8 mouse cellular contexts compared by ENCODE assay signal in the genomic region with DNA sequence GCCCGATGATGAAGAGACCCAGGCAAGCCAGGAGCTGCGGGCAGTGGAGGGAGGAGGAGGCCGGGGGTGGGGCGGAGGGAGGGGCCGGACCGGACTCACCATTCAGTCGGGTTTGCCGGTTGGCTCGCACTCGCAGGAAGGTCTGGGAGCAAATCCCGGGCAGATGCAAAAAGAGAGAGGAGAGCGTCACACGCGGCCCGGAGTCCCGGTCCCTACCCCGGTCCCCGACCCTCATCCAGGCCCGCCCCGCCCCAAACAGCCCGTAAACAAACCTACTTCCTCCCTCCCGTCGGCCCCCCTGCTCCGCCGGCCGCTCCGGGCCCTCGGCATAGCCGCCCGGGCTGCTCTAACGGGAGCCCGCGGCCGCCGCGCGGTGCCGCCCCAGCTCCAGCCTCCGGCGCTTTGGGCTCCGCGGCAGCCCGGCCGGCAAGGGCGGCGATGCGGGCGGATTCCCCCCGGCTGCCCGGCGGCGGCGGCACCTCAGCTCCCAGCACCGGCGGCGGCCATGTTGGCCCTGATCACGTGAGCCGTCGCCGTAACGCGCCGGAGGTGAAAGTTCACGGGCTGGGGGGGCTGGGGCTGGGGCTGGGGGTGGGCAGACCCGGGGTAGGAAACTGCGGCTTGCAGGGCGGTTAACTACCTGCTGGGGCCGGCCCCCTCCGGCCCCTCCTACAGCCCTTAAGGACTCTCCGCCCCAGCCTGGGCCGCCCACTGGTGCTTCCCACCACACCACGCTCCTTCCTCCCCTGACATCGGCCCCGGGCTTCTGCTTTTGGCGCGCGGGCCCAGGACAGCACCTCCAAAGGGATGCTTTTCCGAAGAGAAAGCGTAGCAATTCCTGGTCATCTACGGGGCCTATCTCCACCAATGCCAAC. TPM values are rescaled to one million over a fixed set of nuclear protein-coding genes. Genes with fewer than 3 reads are reported as not detected.
A peak's percentile ranks its signal among the peaks of the same experiment; 100 is the strongest.
DNase-seq lines count a peak whose midpoint lies in the region; ATAC-seq and TF ChIP-seq lines count a peak whose summit lies in the region.

No protein-coding gene starts in this region.

- H3K36me3 ChIP-seq in MEL (ENCODE audit: control insufficient read depth in 1 of 2, insufficient read depth in 2 of 2, low read length in 2 of 2): peaks cover 2 to 6% of the 10 kb centered on the region in 2 experiments; a peak in 2 of 4 replicates
- H3K36me3 ChIP-seq in forebrain, embryonic 13.5 days (ENCODE audit: poor library complexity, severe bottlenecking): peaks cover 35% of the 10 kb centered on the region
- peaks cover 9% of the 10 kb centered on the region for H3K36me3 ChIP-seq in lung, postnatal 0 days (ENCODE audit: insufficient read depth, low read length)

- H3K9me3 ChIP-seq in MEL (replicated peaks; ENCODE audit: insufficient read depth, low read length): no peaks in the 10 kb centered on the region
- no peaks in the 10 kb centered on the region for H3K9me3 ChIP-seq in forebrain, embryonic 13.5 days (replicated peaks)
- no peaks in the 10 kb centered on the region for H3K9me3 ChIP-seq in lung, postnatal 0 days (ENCODE audit: low read length)

- 1% methylated on average over 51 of the region's 80 CpGs for WGBS in forebrain, embryonic 13.5 days
- WGBS in lung, postnatal 0 days: under 1% methylated on average over 55 of the region's 80 CpGs

- peak overlapping the region; percentile 76 for H3K27ac ChIP-seq in MEL (ENCODE audit: control insufficient read depth, low read depth, low read length)
- peak overlapping the region; percentile 94 for H3K27ac ChIP-seq in forebrain, embryonic 13.5 days
- H3K27ac ChIP-seq in lung, postnatal 0 days (ENCODE audit: low read length): peak overlapping the region; percentile 98

- peak; percentile 93 for DNase-seq in MEL (ENCODE audit: low read depth, low spot score)
- peak; percentile 65 for DNase-seq in cerebellum, adult 11 months
- peak; percentile 80 to 82 for DNase-seq in heart, postnatal 14 days
- peak; percentile 42 to 78 for DNase-seq in layer of hippocampus, adult 18-20 months (ENCODE audit: low spot score in 2 of 2)
- peak; percentile 90 for DNase-seq in lung, postnatal 0 days (ENCODE audit: low spot score)
- DNase-seq in ovary, adult 18-20 months (ENCODE audit: low spot score): peak; percentile 76
- DNase-seq in thymus, postnatal 0 days (ENCODE audit: low spot score): peak; percentile 77

- H3K4me3 ChIP-seq in MEL (ENCODE audit: control insufficient read depth in 1 of 2, insufficient read depth in 1 of 2, low read depth in 2 of 2, low read length in 2 of 2): peak overlapping the region; percentile 89 to 93
- H3K4me3 ChIP-seq in forebrain, embryonic 13.5 days: peak overlapping the region; percentile 61
- H3K4me3 ChIP-seq in lung, postnatal 0 days (ENCODE audit: low read depth, low read length): peak overlapping the region; percentile 81

- peaks cover 18% of the 10 kb centered on the region for H3K79me2 ChIP-seq in MEL (ENCODE audit: control insufficient read depth, insufficient read depth, low read length, poor library complexity)

- TF ChIP-seq POLR2A in MEL (IDR thresholded peaks at IDR 0.05; ENCODE audit: control insufficient read depth in 1 of 2, insufficient read depth in 1 of 2, low read depth in 1 of 2, low read length in 2 of 2, poor library complexity in 1 of 2): peak; percentile 70 to 74

- peaks cover 3 to 14% of the 10 kb centered on the region in 2 experiments for H3K4me1 ChIP-seq in MEL (ENCODE audit: control insufficient read depth in 1 of 2, insufficient read depth in 2 of 2, low read length in 2 of 2)
- H3K4me1 ChIP-seq in forebrain, embryonic 13.5 days: peaks cover 51% of the 10 kb centered on the region
- H3K4me1 ChIP-seq in lung, postnatal 0 days (ENCODE audit: insufficient read depth, low read depth, low read length): no peaks in the 10 kb centered on the region

- ATAC-seq in forebrain, embryonic 13.5 days: peak; percentile 89
- peak; percentile 92 for ATAC-seq in lung, postnatal 0 days

- H3K9ac ChIP-seq in MEL (ENCODE audit: control insufficient read depth, low read depth, low read length, poor library complexity, severe bottlenecking): peak overlapping the region; percentile 90
- H3K9ac ChIP-seq in forebrain, embryonic 13.5 days: peak overlapping the region; percentile 78
- peak overlapping the region; percentile 73 for H3K9ac ChIP-seq in lung, postnatal 0 days (replicated peaks; ENCODE audit: low read depth)

- intact Hi-C loops in heart, postnatal 14 days (cut with DNase I): no loop called here

- TF ChIP-seq EP300 in MEL (IDR thresholded peaks at IDR 0.05; ENCODE audit: low read depth in 1 of 2, low read length in 2 of 2): no peak
- TF ChIP-seq EP300 in lung, postnatal 0 days (IDR thresholded peaks at IDR 0.05): no peak

- no peaks in the 10 kb centered on the region for H3K27me3 ChIP-seq in MEL (ENCODE audit: control insufficient read depth in 1 of 2, insufficient read depth in 2 of 2, low read length in 2 of 2)
- H3K27me3 ChIP-seq in forebrain, embryonic 13.5 days: no peaks in the 10 kb centered on the region
- H3K27me3 ChIP-seq in lung, postnatal 0 days (replicated peaks; ENCODE audit: insufficient read depth, low read length): no peaks in the 10 kb centered on the region

- TF ChIP-seq CTCF in MEL (IDR thresholded peaks at IDR 0.05 in 2 of 3, conservative IDR thresholded peaks at IDR 0.05 in 1 of 3; ENCODE audit: control insufficient read depth in 1 of 3, insufficient read depth in 1 of 3, low read depth in 2 of 3, low read length in 3 of 3, poor library complexity in 1 of 3, severe bottlenecking in 1 of 3): no peak
- TF ChIP-seq CTCF in lung, postnatal 0 days (IDR thresholded peaks at IDR 0.05): no peak

- peak overlapping the region; percentile 70 for H3K4me2 ChIP-seq in forebrain, embryonic 13.5 days
- H3K4me2 ChIP-seq in lung, postnatal 0 days (replicated peaks; ENCODE audit: low read depth, low read length): peak overlapping the region; percentile 74

- TF ChIP-seq RAD21 in MEL (IDR thresholded peaks at IDR 0.05; ENCODE audit: low read depth, low read length): no peak

TF ChIP-seq in MEL, 35 proteins besides CTCF, POLR2A, EP300 and RAD21 (continues in another document):
- TF ChIP-seq MYB (IDR thresholded peaks at IDR 0.05; ENCODE audit: low read depth, low read length) (no peak), KAT2A (conservative IDR thresholded peaks at IDR 0.05; ENCODE audit: low read depth, low read length) (no peak), ZKSCAN1 (IDR thresholded peaks at IDR 0.05; ENCODE audit: low read depth, low read length) (no peak), E2F4 (IDR thresholded peaks at IDR 0.05; ENCODE audit: borderline replicate concordance, low read depth, low read length) (no peak), SIN3A (IDR thresholded peaks at IDR 0.05; ENCODE audit: low read length) (peak; percentile 3), POLR2AphosphoS2 (IDR thresholded peaks at IDR 0.05; ENCODE audit: low read length) (no peak), TCF12 (IDR thresholded peaks at IDR 0.05; ENCODE audit: low read depth, low read length) (0 out of 2 replicates have a peak, but pooled peaks have one; percentile 24), ELF1 (IDR thresholded peaks at IDR 0.05; ENCODE audit: low read depth, low read length) (peak; percentile 37; the same call in 1 of the 2 replicates), BHLHE40 (IDR thresholded peaks at IDR 0.05; ENCODE audit: borderline replicate concordance, low read depth, low read length) (peak; percentile 74; the same call in 1 of the 2 replicates), MAFK (IDR thresholded peaks at IDR 0.05; ENCODE audit: borderline replicate concordance, low read depth, low read length) (no peak), TBP (IDR thresholded peaks at IDR 0.05; ENCODE audit: low read depth, low read length) (peak; percentile 41; the same call in 1 of the 2 replicates), RCOR1 (IDR thresholded peaks at IDR 0.05; ENCODE audit: low read depth, low read length) (no peak), HCFC1 (IDR thresholded peaks at IDR 0.05; ENCODE audit: low read depth, low read length) (peak; percentile 79), ETS1 (IDR thresholded peaks at IDR 0.05; ENCODE audit: low read depth, low read length) (no peak), MXI1 (IDR thresholded peaks at IDR 0.05; ENCODE audit: low read depth, low read length) (peak; percentile 73), TAL1 (IDR thresholded peaks at IDR 0.05; ENCODE audit: low read length) (no peak), USF1 (IDR thresholded peaks at IDR 0.05; ENCODE audit: low read depth, low read length) (peak; percentile 92), SMC3 (IDR thresholded peaks at IDR 0.05; ENCODE audit: low read depth, low read length) (no peak), NELFE (IDR thresholded peaks at IDR 0.05; ENCODE audit: low read depth, low read length) (peak; percentile 65), USF2 (IDR thresholded peaks at IDR 0.05; ENCODE audit: borderline replicate concordance in 1 of 2, insufficient read depth in 1 of 2, low read depth in 1 of 2, low read length in 2 of 2) (peak in 1 of 2 experiments; percentile 66; a peak in 2 of 4 replicates), MYC (IDR thresholded peaks at IDR 0.05; ENCODE audit: low read depth, low read length) (no peak), GABPA (IDR thresholded peaks at IDR 0.05; ENCODE audit: low read depth, low read length) (no peak), ZC3H11A (IDR thresholded peaks at IDR 0.05; ENCODE audit: low read depth, low read length) (no peak)

RNA-seq across cellular contexts. Expression of gene Armh1, which starts 37.2 kb away (rescaled TPM):
- total RNA-seq in MEL (2012; rRNA removed): not detected in 2 replicates
- not detected for polyA plus RNA-seq in MEL (2012; ENCODE audit: insufficient read depth in 1 of 2, insufficient read length in 2 of 2, low read depth in 1 of 2, low replicate concordance in 2 of 2, missing spikeins in 1 of 2)
- 0.38 and 0.65 TPM in 2 replicates for polyA plus RNA-seq in forebrain, embryonic 13.5 days (2015; fragmentation: Nextera tagmentation; extraction: Ambion mirVana)
- under 1 TPM; 0.15 to 0.33 TPM for total RNA-seq in heart, postnatal 14 days (2021)
- under 1 TPM; 0.57 to 0.86 TPM for total RNA-seq in layer of hippocampus, adult 18-20 months (2021)
- polyA plus RNA-seq in lung, postnatal 0 days (2015; fragmentation: Nextera tagmentation; extraction: Ambion mirVana): 3.8 and 5.0 TPM in 2 replicates
- polyA plus RNA-seq in thymus, postnatal 0 days (2015; fragmentation: Nextera tagmentation; extraction: Ambion mirVana): 0.38 and 0.45 TPM in 2 replicates

RNA-seq across cellular contexts. Expression of gene Tmem53, which starts 37.4 kb away (rescaled TPM):
- total RNA-seq in MEL (2012; rRNA removed): 0.36 and 0.65 TPM in 2 replicates
- 1 to 10 TPM in 1 of 2 experiments, not detected in 1; 1.3 TPM for polyA plus RNA-seq in MEL (2012; ENCODE audit: insufficient read depth in 1 of 2, insufficient read length in 2 of 2, low read depth in 1 of 2, low replicate concordance in 2 of 2, missing spikeins in 1 of 2)
- polyA plus RNA-seq in forebrain, embryonic 13.5 days (2015; fragmentation: Nextera tagmentation; extraction: Ambion mirVana): 6.7 and 6.9 TPM in 2 replicates
- 10 to 100 TPM; 22.6 to 31.5 TPM for total RNA-seq in heart, postnatal 14 days (2021)
- total RNA-seq in layer of hippocampus, adult 18-20 months (2021): 1 to 10 TPM; 5.1 to 6.0 TPM
- 23.5 and 27.6 TPM in 2 replicates for polyA plus RNA-seq in lung, postnatal 0 days (2015; fragmentation: Nextera tagmentation; extraction: Ambion mirVana)
- 13.7 and 14.2 TPM in 2 replicates for polyA plus RNA-seq in thymus, postnatal 0 days (2015; fragmentation: Nextera tagmentation; extraction: Ambion mirVana)

Comparison
In these comparisons a context has a peak if more than half of its experiments do, and no peak if none do; other contexts are left out.
1. Peak in every context shown above with its lines: DNase-seq, ATAC-seq, H3K4me3 ChIP-seq and H3K27ac ChIP-seq.